Mouse (Mus musculus) lung, postnatal 0 days (tissue): ENCODE measurements around the gene Timd2. TPM values are rescaled to one million over a fixed set of nuclear protein-coding genes. Genes with fewer than 3 reads are reported as not detected.

Experiments used
- ATAC-seq: fragments of 200-750 bp; cut with Nextera tagmentation; 2 replicates; pipeline ENCODE4 v1.8.0; 2017; ENCODE audit warnings: moderate library complexity
- DNase-seq: peaks from one replicate; pipeline ENCODE4 v3.0.0-alpha.2; 2016; ENCODE audit warnings: low spot score
- H3K27ac ChIP-seq: fragments of 300-500 bp; sonication (generic); 2 replicates; pipeline ENCODE4 v1.5.1; 2014; ENCODE audit warnings: antibody characterized with exemption, mild to moderate bottlenecking, low read length, mixed read lengths
- H3K27me3 ChIP-seq: fragments of 300-500 bp; sonication (generic); replicated peaks from 2 replicates; pipeline ENCODE4 v1.6.1; 2014; ENCODE audit warnings: low read length, mixed read lengths; ENCODE audit not compliant: insufficient read depth
- H3K36me3 ChIP-seq: fragments of 300-500 bp; sonication (generic); 2 replicates; pipeline ENCODE4 v1.6.1; 2014; ENCODE audit warnings: low read length, mixed read lengths; ENCODE audit not compliant: insufficient read depth
- H3K4me1 ChIP-seq: fragments of 300-500 bp; sonication (generic); 2 replicates; pipeline ENCODE4 v1.6.1; 2014; ENCODE audit warnings: antibody characterized with exemption, low read depth, low read length, mixed read lengths; ENCODE audit not compliant: insufficient read depth
- H3K4me2 ChIP-seq: fragments of 300-500 bp; sonication (generic); replicated peaks from 2 replicates; pipeline ENCODE4 v1.6.1; 2014; ENCODE audit warnings: low read depth, mild to moderate bottlenecking, low read length, moderate library complexity, mixed read lengths
- H3K4me3 ChIP-seq: fragments of 300-500 bp; sonication (generic); 2 replicates; pipeline ENCODE4 v1.5.1; 2014; ENCODE audit warnings: low read depth, low read length
- H3K9ac ChIP-seq: fragments of 300-500 bp; sonication (generic); replicated peaks from 2 replicates; pipeline ENCODE4 v1.6.1; 2014; ENCODE audit warnings: low read depth, mild to moderate bottlenecking
- H3K9me3 ChIP-seq: fragments of 300-500 bp; sonication (generic); 2 replicates; pipeline ENCODE4 v1.6.1; 2016; ENCODE audit warnings: low read length, mixed read lengths
- CTCF ChIP-seq: IDR thresholded peaks from 2 replicates; pipeline ENCODE4 v1.5.1; 2016; ENCODE audit warnings: antibody characterized with exemption, mild to moderate bottlenecking
- EP300 ChIP-seq: IDR thresholded peaks from 2 replicates; pipeline ENCODE4 v1.6.1; 2016; ENCODE audit warnings: antibody characterized with exemption, mild to moderate bottlenecking, control low read depth
- WGBS: fragments of 180-500 bp; shearing (Covaris S2); extraction: QIAGEN DNeasy Blood & Tissue Kit; methylation state at CpG from one replicate; pipeline ENCODE4 v1.1.7; 2014; 5-methylcytosine and 5-hydroxymethylcytosine counted together
- polyA plus RNA-seq: library from polyadenylated mRNA; unstranded; fragments of >200 nt; fragmentation: Nextera tagmentation; extraction: Ambion mirVana; gene quantifications from 2 replicates; pipeline ENCODE4 v1.2.1, GENCODE M21; 2015

Timd2 gene
- polyA plus RNA-seq, 1 experiment from 2014 or later = 0.12 TPM

GRCm38 (mm10) chr11:46631635-46632034 is 75.2 kb downstream of the Timd2 start:
- no peaks in the 10 kb centered on the region for H3K27me3 ChIP-seq
- H3K9me3 ChIP-seq = no peaks in the 10 kb centered on the region
- no peaks in the 10 kb centered on the region for H3K36me3 ChIP-seq
- DNase-seq = peak; percentile 53
- ATAC-seq = no peak
- H3K27ac ChIP-seq = no peak overlapping the region
- H3K9ac ChIP-seq = no peak overlapping the region
- H3K4me3 ChIP-seq = no peak overlapping the region
- 24% methylated on average over 3 of the region's 3 CpGs for WGBS
- TF ChIP-seq EP300 (no peak), CTCF (peak; percentile 72)
- no peaks in the 10 kb centered on the region for H3K4me1 ChIP-seq
- H3K4me2 ChIP-seq = no peak overlapping the region

DNA sequence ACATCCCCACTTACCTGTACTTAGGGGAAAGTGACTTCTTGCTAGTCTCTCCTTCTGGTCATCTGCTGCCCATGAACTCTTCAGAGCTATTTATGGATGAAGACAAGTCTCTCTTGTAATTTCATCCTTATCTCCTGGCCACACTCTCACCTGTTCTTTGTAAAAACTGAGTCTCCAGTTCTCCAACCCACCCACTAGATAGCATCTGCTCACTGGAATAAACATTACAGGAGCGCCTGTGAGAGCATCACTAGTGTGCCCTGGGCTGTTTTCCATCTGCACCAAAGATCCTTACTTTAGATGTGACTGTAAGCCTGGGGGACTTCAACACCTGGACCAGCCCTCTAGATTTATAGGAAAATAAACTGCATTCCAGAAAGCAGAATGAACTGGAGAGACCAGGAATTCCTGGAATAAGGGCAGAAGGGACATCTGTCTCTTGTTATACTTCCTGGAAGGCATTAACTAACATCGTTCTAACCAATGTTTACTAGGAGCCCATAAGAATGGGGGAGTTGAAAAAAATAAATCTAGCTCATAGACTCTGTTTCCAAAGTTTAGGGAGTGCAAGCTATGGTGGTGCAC is 77.6 kb downstream of the Timd2 start, which contains the start of gene Dppa1:
Gene Dppa1 (minus strand): TSS at position 51 of the 585 bp plus-strand sequence.
- Histone ChIP-seq H3K9ac (no peak within 1 kb of the TSS), H3K4me2 (no peak within 1 kb of the TSS), H3K4me3 (no peak within 1 kb of the TSS), H3K4me1 (no peaks in the 10 kb centered on the region), H3K27ac (no peak within 1 kb of the TSS), H3K9me3 (no peaks in the 10 kb centered on the region), H3K27me3 (no peaks in the 10 kb centered on the region), H3K36me3 (no peaks in the 10 kb centered on the region)
- 59% methylated on average over 2 of the region's 2 CpGs for WGBS
- ATAC-seq = no peak
- no peak for DNase-seq
- no peak for TF ChIP-seq CTCF
- no peak for TF ChIP-seq EP300

- Histone ChIP-seq H3K27ac (no peak overlapping the region), H3K9ac (no peak overlapping the region), H3K4me2 (no peak overlapping the region), H3K4me3 (no peak overlapping the region), H3K36me3 (no peaks in the 10 kb centered on the region), H3K4me1 (no peaks in the 10 kb centered on the region), H3K27me3 (no peaks in the 10 kb centered on the region), H3K9me3 (no peaks in the 10 kb centered on the region)
- 49% methylated on average over 7 of the region's 7 CpGs for WGBS
- ATAC-seq (no peak), DNase-seq (no peak)
- no peak for TF ChIP-seq EP300
- TF ChIP-seq CTCF = no peak
These were observed 86.3 kb downstream of the Timd2 start for GRCm38 (mm10) chr11:46620414-46621168.

DNA sequence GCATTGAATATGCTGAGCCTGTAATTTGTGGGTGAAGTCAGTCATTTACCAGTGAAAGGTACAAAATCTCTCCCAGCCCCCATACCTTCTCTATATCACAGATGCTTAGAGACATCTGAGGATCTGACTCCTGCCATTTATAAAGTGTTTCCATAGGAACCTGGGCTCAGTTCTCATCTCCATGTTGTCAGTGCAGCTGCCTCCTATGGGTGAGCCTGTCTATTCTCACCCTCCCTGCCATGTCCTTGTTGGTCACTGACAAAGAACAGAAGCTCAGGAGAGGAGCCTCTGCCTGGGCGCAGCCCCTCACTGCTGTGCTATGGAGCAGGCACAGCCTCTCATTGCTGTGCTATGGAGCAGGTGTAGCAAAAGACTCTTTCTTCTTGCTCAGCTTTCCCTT is 86.9 kb downstream of the Timd2 start:
- H3K4me2 ChIP-seq = no peak overlapping the region
- H3K4me1 ChIP-seq = no peaks in the 10 kb centered on the region
- DNase-seq (no peak), ATAC-seq (no peak)
- H3K27ac ChIP-seq = no peak overlapping the region
- H3K36me3 ChIP-seq = no peaks in the 10 kb centered on the region
- TF ChIP-seq CTCF (no peak), EP300 (no peak)
- H3K9ac ChIP-seq = no peak overlapping the region
- H3K4me3 ChIP-seq = no peak overlapping the region
- 87% methylated on average over 1 of the region's 1 CpGs for WGBS
- no peaks in the 10 kb centered on the region for H3K9me3 ChIP-seq
- H3K27me3 ChIP-seq = no peaks in the 10 kb centered on the region

Other genes starting within 250 kb of the Timd2 start
- gene Gm12169, start 182.8 kb downstream of the Timd2 start, polyA plus RNA-seq = not detected in 2 replicates
- not detected in 2 replicates for gene BC053393, start 135.5 kb downstream of the Timd2 start, polyA plus RNA-seq
- not detected in 2 replicates for gene Dppa1, start 77.8 kb downstream of the Timd2 start, polyA plus RNA-seq
- gene Havcr1, start 28.0 kb upstream of the Timd2 start, polyA plus RNA-seq = 0.33 and 0.51 TPM in 2 replicates
- gene Timd4, start 103.7 kb upstream of the Timd2 start, polyA plus RNA-seq = 0.13 and 0.14 TPM in 2 replicates